8 mouse cellular contexts compared by ENCODE assay signal in the genomic region with DNA sequence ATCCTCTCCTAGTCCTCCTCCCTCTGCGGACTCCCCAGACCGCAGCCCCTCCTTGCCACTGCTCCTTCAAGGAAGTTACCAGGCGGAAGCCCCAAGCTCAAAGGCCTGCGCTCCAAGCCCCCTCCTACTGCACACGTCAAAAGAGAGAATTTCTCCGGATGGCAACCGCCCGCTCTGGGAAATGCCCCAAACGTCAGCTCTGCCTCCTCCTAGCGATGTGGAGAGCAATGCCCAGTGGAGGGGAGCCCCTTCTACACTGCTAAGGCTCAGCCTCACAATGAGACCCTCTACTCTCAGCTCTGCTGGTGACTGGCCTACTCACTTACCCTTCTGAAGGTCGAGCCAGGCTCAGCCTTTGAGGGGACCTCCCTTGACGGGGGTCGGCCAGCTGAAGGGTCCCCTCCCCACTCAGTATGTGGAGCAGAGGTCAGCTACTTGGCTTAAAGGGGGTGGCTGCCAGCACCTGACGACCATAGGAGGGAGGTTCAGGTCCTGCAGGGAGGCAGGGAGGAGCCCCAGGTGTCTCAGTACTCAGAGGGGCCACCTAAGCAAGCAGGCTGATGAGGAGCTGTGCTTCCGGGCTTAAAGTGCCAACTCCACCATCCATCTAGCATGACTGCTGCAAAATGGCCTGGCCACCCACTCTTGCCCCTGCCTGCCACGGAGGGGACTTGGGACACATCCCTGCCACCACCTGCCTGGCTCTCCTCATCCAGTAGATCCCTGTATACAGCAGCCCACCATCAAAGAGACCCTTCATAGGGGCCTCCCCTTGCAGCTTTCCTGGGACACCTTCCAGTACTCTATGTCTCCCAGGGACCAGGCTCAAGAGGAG.
A peak's percentile ranks its signal among the peaks of the same experiment; 100 is the strongest.
DNase-seq lines count a peak whose midpoint lies in the region; ATAC-seq and TF ChIP-seq lines count a peak whose summit lies in the region.

No protein-coding gene starts in this region.

- peak overlapping the region; percentile 77 for H3K4me3 ChIP-seq in E14TG2a.4 (replicated peaks; ENCODE audit: low read length)
- peak overlapping the region; percentile 67 for H3K4me3 ChIP-seq in forebrain, postnatal 0 days (ENCODE audit: low read depth, low read length)
- peak overlapping the region; percentile 47 for H3K4me3 ChIP-seq in liver, postnatal 0 days (ENCODE audit: low read depth, low read length)

- no peak for TF ChIP-seq CTCF in E14TG2a.4 (conservative IDR thresholded peaks at IDR 0.05; ENCODE audit: low read length)
- no peak for TF ChIP-seq CTCF in brain, embryonic 14.5 days (IDR thresholded peaks at IDR 0.05; ENCODE audit: borderline replicate concordance, extremely low read depth, insufficient read depth, insufficient read length)
- TF ChIP-seq CTCF in forebrain, postnatal 0 days (IDR thresholded peaks at IDR 0.05; ENCODE audit: low read depth), result peak; percentile 41
- TF ChIP-seq CTCF in liver, postnatal 0 days (IDR thresholded peaks at IDR 0.05; ENCODE audit: low read depth), result no peak

- peak overlapping the region; percentile 75 for H3K27ac ChIP-seq in forebrain, postnatal 0 days (ENCODE audit: low read depth, low read length)
- H3K27ac ChIP-seq in liver, postnatal 0 days (ENCODE audit: low read depth), result no peak overlapping the region

- no peaks in the 10 kb centered on the region for H3K9me3 ChIP-seq in E14TG2a.4 (ENCODE audit: low read length)
- no peaks in the 10 kb centered on the region for H3K9me3 ChIP-seq in forebrain, postnatal 0 days (ENCODE audit: low read length)
- H3K9me3 ChIP-seq in liver, postnatal 0 days (ENCODE audit: low read length), result no peaks in the 10 kb centered on the region

- intact Hi-C loops in gastrocnemius, postnatal 36 days (cut with DNase I), result no loop called here

- H3K36me3 ChIP-seq in E14TG2a.4 (ENCODE audit: insufficient read depth, low read length), result no peaks in the 10 kb centered on the region
- H3K36me3 ChIP-seq in forebrain, postnatal 0 days (ENCODE audit: insufficient read depth), result no peaks in the 10 kb centered on the region
- no peaks in the 10 kb centered on the region for H3K36me3 ChIP-seq in liver, postnatal 0 days (replicated peaks; ENCODE audit: insufficient read depth, low read length)

- WGBS in forebrain, postnatal 0 days, result 8% methylated on average over 16 of the region's 16 CpGs
- WGBS in liver, postnatal 0 days (ENCODE audit: insufficient replicate concordance), result 21% methylated on average over 16 of the region's 16 CpGs

- no peak for TF ChIP-seq POLR2A in brain, embryonic 14.5 days (IDR thresholded peaks at IDR 0.05; ENCODE audit: borderline replicate concordance, extremely low read depth, insufficient read depth, insufficient read length, poor library complexity, severe bottlenecking)

- peak overlapping the region; percentile 58 for H3K9ac ChIP-seq in forebrain, postnatal 0 days
- 0 out of 2 replicates have a peak overlapping the region, but pooled peaks have one; percentile 21 for H3K9ac ChIP-seq in liver, postnatal 0 days (replicated peaks)

- peak; percentile 35 for ATAC-seq in forebrain, postnatal 0 days
- no peak for ATAC-seq in liver, postnatal 0 days

- H3K4me1 ChIP-seq in E14TG2a.4 (replicated peaks; ENCODE audit: low read depth, low read length), result peaks cover 68% of the 10 kb centered on the region
- peaks cover 28% of the 10 kb centered on the region for H3K4me1 ChIP-seq in forebrain, postnatal 0 days (ENCODE audit: insufficient read depth)
- H3K4me1 ChIP-seq in liver, postnatal 0 days (ENCODE audit: insufficient read depth), result no peaks in the 10 kb centered on the region; the same call in none of the 2 replicates

- peak; percentile 49 for DNase-seq in brain, embryonic 14.5 days (ENCODE audit: low read depth)
- DNase-seq in forebrain, postnatal 0 days, result peak; percentile 71
- DNase-seq in liver, postnatal 0 days, result no peak
- no peak for DNase-seq in adrenal gland, postnatal 36 days
- DNase-seq in adrenal gland, adult 8-10 months, result no peak
- DNase-seq in thymus, postnatal 25 days, result no peak
- no peak for DNase-seq in gastrocnemius, postnatal 36 days

- peak overlapping the region; percentile 84 for H3K4me2 ChIP-seq in forebrain, postnatal 0 days (ENCODE audit: low read depth)
- H3K4me2 ChIP-seq in liver, postnatal 0 days (ENCODE audit: low read depth, low read length), result peak overlapping the region; percentile 69

- no peak for TF ChIP-seq EP300 in liver, postnatal 0 days (IDR thresholded peaks at IDR 0.05; ENCODE audit: low read depth)

- H3K27me3 ChIP-seq in E14TG2a.4 (ENCODE audit: insufficient read depth, low read length), result peaks cover 62% of the 10 kb centered on the region
- H3K27me3 ChIP-seq in forebrain, postnatal 0 days (ENCODE audit: insufficient read depth, low read length), result no peaks in the 10 kb centered on the region
- H3K27me3 ChIP-seq in liver, postnatal 0 days (ENCODE audit: insufficient read depth, low read length), result peaks cover 11% of the 10 kb centered on the region; the same call in 1 of the 2 replicates

Comparison
In these comparisons a context has a peak if more than half of its experiments do, and no peak if none do; other contexts are left out.
1. DNase-seq: peak in brain, embryonic 14.5 days (single experiment) and forebrain, postnatal 0 days (single experiment); none in liver, postnatal 0 days (single experiment), adrenal gland, postnatal 36 days (0 of 2), adrenal gland, adult 8-10 months (single experiment), thymus, postnatal 25 days (single experiment) and gastrocnemius, postnatal 36 days (0 of 2).
2. Peak in every context shown above with its lines, with median percentiles within 50 percentile points of each other: H3K4me3 ChIP-seq.